Mouse (Mus musculus): ENCODE measurements around the gene Stx18. TPM values are rescaled to one million over a fixed set of nuclear protein-coding genes. Genes with fewer than 3 reads are reported as not detected.

Gene Stx18
- polyA plus RNA-seq, 1 experiment = not detected

DNA sequence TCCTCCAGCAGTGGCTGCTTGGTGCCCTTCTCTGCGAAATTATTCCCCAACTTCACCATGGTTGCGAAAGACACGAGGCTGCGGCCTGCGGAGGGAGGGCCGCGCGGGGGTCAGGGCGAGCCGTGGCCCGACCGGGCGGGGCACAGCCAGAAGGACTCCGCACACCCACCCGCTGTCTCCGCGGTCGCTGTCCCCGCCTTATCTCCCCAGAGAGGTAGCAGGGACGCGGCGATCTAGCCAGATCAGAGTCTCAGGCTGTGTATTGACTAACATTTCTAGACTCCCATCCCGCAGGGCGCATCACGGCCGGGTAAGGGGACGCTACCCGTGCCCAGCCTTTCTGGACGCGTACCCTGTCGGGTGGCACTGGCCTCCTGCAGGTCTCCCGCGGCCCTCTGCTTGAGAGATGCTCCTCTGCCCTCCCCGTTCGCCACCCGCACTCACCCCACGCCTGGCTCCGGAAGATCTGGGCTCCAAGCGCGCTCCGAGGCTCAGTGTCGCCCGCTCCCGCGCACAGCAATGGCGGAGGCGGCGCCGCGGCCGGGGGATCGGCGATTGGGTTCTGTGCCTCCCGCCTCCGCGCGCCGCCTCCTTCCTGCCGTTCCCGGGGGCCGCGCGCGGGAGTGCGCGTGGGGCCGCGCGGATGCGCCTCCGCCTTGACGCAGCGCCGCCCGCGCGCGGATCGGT is 120.5 kb downstream of the Stx18 start:
- H3K4me3 ChIP-seq (ENCODE audit: insufficient read depth, low read depth, low read length) = peak overlapping the region; percentile 89
- peaks cover 37% of the 10 kb centered on the region for H3K4me1 ChIP-seq (ENCODE audit: control insufficient read depth, insufficient read depth, low read length)
- H3K27ac ChIP-seq (ENCODE audit: insufficient read depth, low read depth, low read length) = peak overlapping the region; percentile 98
- WGBS = under 1% methylated on average over 79 of the region's 79 CpGs
- no peak; the same call in 1 of the 2 replicates for TF ChIP-seq POLR2A (IDR thresholded peaks at IDR 0.05; ENCODE audit: insufficient read depth, low read depth, low read length)
- TF ChIP-seq CTCF (IDR thresholded peaks at IDR 0.05; ENCODE audit: insufficient read depth, low read depth, low read length) = no peak

DNA sequence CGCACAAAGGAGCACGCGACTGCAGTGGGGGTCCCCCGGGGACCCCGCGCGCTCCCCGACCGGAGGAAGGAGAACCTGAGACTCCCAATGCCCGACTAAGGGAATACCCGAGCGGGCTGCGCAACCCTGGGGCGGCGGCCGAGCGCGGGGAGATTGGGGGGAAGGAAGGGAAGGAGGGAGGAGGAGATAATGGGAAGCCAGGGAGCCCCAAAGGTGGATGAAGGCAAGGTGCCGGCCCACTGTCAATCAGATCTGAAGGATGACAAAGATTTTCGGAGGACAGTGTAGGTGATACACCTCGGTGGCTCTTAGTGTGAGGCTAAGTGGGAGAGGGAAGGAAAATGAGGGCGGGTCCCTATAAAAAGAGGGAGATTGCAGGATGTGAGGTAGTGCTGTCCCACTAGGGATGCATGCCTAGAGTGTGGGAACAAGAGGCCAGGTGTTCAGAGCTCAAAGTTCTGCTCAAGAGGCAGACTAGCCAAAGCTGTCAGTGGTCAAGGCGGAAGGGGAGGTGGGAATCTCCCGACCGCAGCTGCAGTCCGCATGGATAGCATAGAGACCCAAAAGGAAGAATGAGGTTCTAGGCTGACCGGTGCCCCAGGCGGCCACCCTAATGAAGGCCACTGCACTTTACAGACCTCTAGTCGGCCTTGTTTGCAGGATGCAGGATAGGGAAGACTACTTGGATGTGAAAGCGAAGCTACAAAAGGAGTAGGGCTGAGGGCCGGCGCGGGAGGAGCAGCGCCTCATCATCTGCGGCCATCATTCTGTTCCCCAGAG is 121.3 kb downstream of the Stx18 start, which contains the start of gene Nsg1:
Gene Nsg1 (minus strand): TSS at position 274 of the 780 bp plus-strand sequence.
- peak within 1 kb of the TSS; percentile 89 for H3K4me3 ChIP-seq (ENCODE audit: insufficient read depth, low read depth, low read length)
- H3K4me1 ChIP-seq (ENCODE audit: control insufficient read depth, insufficient read depth, low read length) = peaks cover 34% of the 10 kb centered on the region
- WGBS = 14% methylated on average over 35 of the region's 35 CpGs
- peak within 1 kb of the TSS; percentile 98 for H3K27ac ChIP-seq (ENCODE audit: insufficient read depth, low read depth, low read length)
- peak; percentile 92; the same call in 1 of the 2 replicates for TF ChIP-seq POLR2A (IDR thresholded peaks at IDR 0.05; ENCODE audit: insufficient read depth, low read depth, low read length)
- TF ChIP-seq CTCF (IDR thresholded peaks at IDR 0.05; ENCODE audit: insufficient read depth, low read depth, low read length) = no peak

DNA sequence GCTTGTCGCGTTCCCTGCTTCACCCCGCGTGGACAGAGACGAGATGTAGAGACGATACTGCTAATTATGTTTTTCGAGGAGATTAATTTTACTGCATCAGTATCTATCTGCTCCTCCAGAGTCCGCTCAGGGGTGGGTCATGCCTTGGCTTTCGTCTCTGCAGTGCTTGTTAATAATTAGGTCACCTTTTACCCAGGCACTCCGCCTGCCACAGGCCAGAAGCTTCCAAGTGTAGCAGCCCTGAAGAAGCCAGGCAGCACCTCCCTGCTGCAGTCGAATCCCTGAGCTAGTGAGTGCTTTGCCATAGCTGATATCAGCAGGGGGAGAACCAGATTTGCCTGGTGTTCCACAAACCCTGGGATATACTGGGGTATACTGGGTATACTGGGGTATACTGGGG is 130.0 kb downstream of the Stx18 start:
- TF ChIP-seq CTCF (IDR thresholded peaks at IDR 0.05; ENCODE audit: insufficient read depth, low read depth, low read length) = no peak
- TF ChIP-seq POLR2A (IDR thresholded peaks at IDR 0.05; ENCODE audit: insufficient read depth, low read depth, low read length) = no peak
- 58% methylated on average over 11 of the region's 11 CpGs for WGBS
- Histone ChIP-seq H3K4me1 (ENCODE audit: control insufficient read depth, insufficient read depth, low read length) (peaks cover 3% of the 10 kb centered on the region; the same call in 1 of the 2 replicates), H3K27ac (ENCODE audit: insufficient read depth, low read depth, low read length) (no peak overlapping the region), H3K4me3 (ENCODE audit: insufficient read depth, low read depth, low read length) (no peak overlapping the region)

DNA sequence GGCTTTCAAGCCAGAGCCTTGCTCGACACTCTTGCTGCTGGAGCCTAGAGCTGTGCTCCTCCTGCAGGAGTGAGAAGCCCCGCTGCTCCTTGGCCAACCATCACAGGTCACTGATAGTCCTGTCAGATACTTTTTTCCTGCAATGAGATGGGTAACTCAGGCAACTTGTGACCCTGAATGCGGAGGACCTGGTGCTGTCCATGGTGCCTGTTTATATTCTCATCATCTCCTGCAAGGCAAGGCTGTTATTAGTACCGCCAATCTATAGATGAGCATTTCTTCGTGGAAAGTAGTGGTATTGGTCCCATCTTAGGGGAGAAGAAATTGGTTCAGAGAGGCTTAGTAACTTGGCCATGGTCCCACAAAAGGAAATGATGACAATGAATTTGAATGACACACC is 135.2 kb downstream of the Stx18 start:
- WGBS = 66% methylated on average over 5 of the region's 5 CpGs
- H3K4me3 ChIP-seq (ENCODE audit: insufficient read depth, low read depth, low read length) = no peak overlapping the region
- no peak overlapping the region for H3K27ac ChIP-seq (ENCODE audit: insufficient read depth, low read depth, low read length)
- TF ChIP-seq POLR2A (IDR thresholded peaks at IDR 0.05; ENCODE audit: insufficient read depth, low read depth, low read length) (no peak), CTCF (IDR thresholded peaks at IDR 0.05; ENCODE audit: insufficient read depth, low read depth, low read length) (no peak)
- no peaks in the 10 kb centered on the region for H3K4me1 ChIP-seq (ENCODE audit: control insufficient read depth, insufficient read depth, low read length)

DNA sequence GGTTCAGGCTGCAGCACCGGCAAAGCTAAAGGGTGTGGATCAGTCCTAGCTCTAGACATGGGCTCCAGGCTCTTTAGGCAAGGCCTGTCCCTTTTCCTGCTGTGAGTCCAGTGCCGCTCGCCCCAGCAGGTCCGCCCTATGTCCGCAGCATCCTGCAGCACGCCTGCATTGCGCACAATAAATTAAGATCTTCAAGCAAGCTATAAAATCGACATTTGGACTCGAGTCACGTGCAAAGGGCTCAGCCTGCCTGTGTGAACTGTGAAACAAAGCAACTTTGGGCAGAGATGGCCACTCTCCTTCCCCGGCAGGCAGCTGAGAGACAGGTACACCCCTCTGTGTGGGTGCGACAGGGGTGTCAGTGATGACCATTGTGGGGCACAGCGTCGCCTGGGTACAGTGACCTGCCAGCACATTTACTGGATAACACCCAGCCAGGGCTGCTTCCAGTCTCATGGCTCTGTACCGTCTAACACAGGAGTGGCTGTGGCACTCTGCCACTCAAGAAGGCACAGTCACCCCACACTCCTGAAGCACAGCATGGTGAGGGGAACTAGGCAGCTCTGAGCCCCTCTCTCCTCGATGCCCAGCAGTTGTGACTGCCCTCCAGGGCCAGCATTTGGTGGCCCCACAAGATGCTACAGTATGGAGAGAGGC is 135.8 kb downstream of the Stx18 start:
- Histone ChIP-seq H3K4me1 (ENCODE audit: control insufficient read depth, insufficient read depth, low read length) (no peaks in the 10 kb centered on the region), H3K27ac (ENCODE audit: insufficient read depth, low read depth, low read length) (no peak overlapping the region), H3K4me3 (ENCODE audit: insufficient read depth, low read depth, low read length) (no peak overlapping the region)
- 83% methylated on average over 16 of the region's 16 CpGs for WGBS
- TF ChIP-seq CTCF (IDR thresholded peaks at IDR 0.05; ENCODE audit: insufficient read depth, low read depth, low read length) = no peak
- TF ChIP-seq POLR2A (IDR thresholded peaks at IDR 0.05; ENCODE audit: insufficient read depth, low read depth, low read length) = no peak

DNA sequence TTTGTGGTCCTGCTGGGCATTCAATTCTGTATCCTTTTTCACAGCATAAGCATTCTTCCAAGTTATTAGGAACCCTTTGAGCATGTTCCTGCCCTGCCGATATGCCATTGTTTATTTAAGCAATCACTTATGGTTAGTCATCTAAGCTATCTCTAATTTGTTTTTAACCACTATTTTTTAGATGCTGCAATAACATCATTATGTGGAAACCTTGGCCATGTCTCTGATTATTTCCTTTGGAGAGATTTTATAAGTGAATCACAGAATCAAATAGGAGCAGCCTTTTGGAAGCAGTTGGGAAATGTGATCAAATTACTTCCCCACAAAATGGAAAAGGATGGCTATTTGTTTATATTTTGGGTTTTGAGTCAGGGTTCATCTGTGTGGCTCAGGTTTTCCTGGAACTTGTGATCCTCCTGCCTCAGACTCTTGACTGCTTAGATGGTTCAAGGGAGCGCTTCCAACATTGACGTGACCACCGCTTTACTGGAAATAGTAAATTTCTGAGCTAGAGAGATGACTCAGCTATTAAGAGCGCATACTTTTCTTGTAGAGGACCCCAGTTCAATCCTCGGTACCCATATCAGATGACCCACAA is 146.2 kb downstream of the Stx18 start:
- WGBS = 87% methylated on average over 6 of the region's 6 CpGs
- H3K4me3 ChIP-seq (ENCODE audit: insufficient read depth, low read depth, low read length) = no peak overlapping the region
- no peak overlapping the region for H3K27ac ChIP-seq (ENCODE audit: insufficient read depth, low read depth, low read length)
- H3K4me1 ChIP-seq (ENCODE audit: control insufficient read depth, insufficient read depth, low read length) = no peaks in the 10 kb centered on the region
- TF ChIP-seq POLR2A (IDR thresholded peaks at IDR 0.05; ENCODE audit: insufficient read depth, low read depth, low read length) (no peak), CTCF (IDR thresholded peaks at IDR 0.05; ENCODE audit: insufficient read depth, low read depth, low read length) (no peak)

DNA sequence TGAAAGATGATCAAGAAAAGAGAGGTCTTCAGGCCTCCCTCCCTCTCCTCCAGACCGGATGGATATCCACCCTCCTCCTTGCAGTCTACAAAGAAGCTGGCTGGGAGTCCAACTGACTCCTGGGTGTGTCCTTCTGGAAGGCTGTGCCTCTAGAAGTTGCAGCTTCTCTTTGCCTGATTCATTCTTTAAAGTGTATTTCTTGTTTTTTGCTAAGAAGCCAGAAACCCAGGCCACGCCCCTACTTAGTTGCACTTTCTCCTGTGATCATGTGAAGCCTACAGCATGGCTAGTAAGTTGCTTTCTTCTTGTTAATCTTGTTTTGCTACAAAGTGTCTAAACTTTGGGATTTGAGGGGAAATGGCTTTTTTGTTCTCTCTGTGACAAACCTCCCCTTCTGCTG is 148.5 kb downstream of the Stx18 start:
- H3K4me1 ChIP-seq (ENCODE audit: control insufficient read depth, insufficient read depth, low read length) = no peaks in the 10 kb centered on the region
- H3K4me3 ChIP-seq (ENCODE audit: insufficient read depth, low read depth, low read length) = no peak overlapping the region
- H3K27ac ChIP-seq (ENCODE audit: insufficient read depth, low read depth, low read length) = no peak overlapping the region
- WGBS = 89% methylated on average over 2 of the region's 2 CpGs
- TF ChIP-seq POLR2A (IDR thresholded peaks at IDR 0.05; ENCODE audit: insufficient read depth, low read depth, low read length) (no peak), CTCF (IDR thresholded peaks at IDR 0.05; ENCODE audit: insufficient read depth, low read depth, low read length) (no peak)

Other genes starting within 250 kb of the Stx18 start
- not detected in 2 replicates for gene Msx1, start 214.2 kb upstream of the Stx18 start, polyA plus RNA-seq (2012; ENCODE audit: insufficient read depth, insufficient read length, low replicate concordance, missing spikeins)
- gene Nsg1, start 121.2 kb downstream of the Stx18 start, polyA plus RNA-seq (2012; ENCODE audit: insufficient read depth, insufficient read length, low replicate concordance, missing spikeins) = 372 TPM in 1 of 2 replicates, not detected in the other
- gene Zbtb49, start 181.7 kb downstream of the Stx18 start, polyA plus RNA-seq (2012; ENCODE audit: insufficient read depth, insufficient read length, low replicate concordance, missing spikeins) = not detected in 2 replicates
- gene Lyar, start 181.7 kb downstream of the Stx18 start, polyA plus RNA-seq (2012; ENCODE audit: insufficient read depth, insufficient read length, low replicate concordance, missing spikeins) = not detected in 2 replicates
- not detected in 2 replicates for gene Tmem128, start 221.4 kb downstream of the Stx18 start, polyA plus RNA-seq (2012; ENCODE audit: insufficient read depth, insufficient read length, low replicate concordance, missing spikeins)
- gene Otop1, start 237.2 kb downstream of the Stx18 start, polyA plus RNA-seq (2012; ENCODE audit: insufficient read depth, insufficient read length, low replicate concordance, missing spikeins) = not detected in 2 replicates